Mouse (Mus musculus): Measurements from ENCODE around the gene Hlf.
A peak's percentile ranks its signal among the peaks of the same experiment; 100 is the strongest.

The Hlf gene

GRCm38 (mm10) chr11:90342267-90342666, 48.4 kb downstream of the Hlf start:
- DNase-seq (ENCODE audit: low spot score in 2 of 2), result no peak

- no peak for DNase-seq (ENCODE audit: low spot score in 2 of 2)
These were observed 49.9 kb downstream of the Hlf start for GRCm38 (mm10) chr11:90340836-90341235.

GRCm38 (mm10) chr11:90334816-90335215, 55.9 kb downstream of the Hlf start:
- no peak for DNase-seq (ENCODE audit: low spot score in 2 of 2)

GRCm38 (mm10) chr11:90332737-90333136, 58.0 kb downstream of the Hlf start:
- DNase-seq (ENCODE audit: low spot score in 2 of 2), result no peak

GRCm38 (mm10) chr11:90330202-90330694, 60.4 kb downstream of the Hlf start:
- DNase-seq (ENCODE audit: low spot score in 2 of 2), result no peak

GRCm38 (mm10) chr11:90326836-90327235, 63.9 kb downstream of the Hlf start:
- no peak for DNase-seq (ENCODE audit: low spot score in 2 of 2)

GRCm38 (mm10) chr11:90326146-90326545, 64.5 kb downstream of the Hlf start:
- DNase-seq (ENCODE audit: low spot score in 2 of 2), result no peak

- DNase-seq (ENCODE audit: low spot score in 2 of 2), result no peak
These were observed 66.1 kb downstream of the Hlf start for GRCm38 (mm10) chr11:90324597-90324996.

GRCm38 (mm10) chr11:90320922-90321321, 69.8 kb downstream of the Hlf start:
- no peak for DNase-seq (ENCODE audit: low spot score in 2 of 2)

GRCm38 (mm10) chr11:90317482-90317881, 73.2 kb downstream of the Hlf start:
- peak; percentile 43 to 53 for DNase-seq (ENCODE audit: low spot score in 2 of 2)

- DNase-seq (ENCODE audit: low spot score in 2 of 2), result no peak
These were observed 76.1 kb downstream of the Hlf start for GRCm38 (mm10) chr11:90314606-90315005.

- peak in 1 of 2 experiments; percentile 22 for DNase-seq (ENCODE audit: low spot score in 2 of 2)
These were observed 83.7 kb downstream of the Hlf start for GRCm38 (mm10) chr11:90306993-90307392.

- no peak for DNase-seq (ENCODE audit: low spot score in 2 of 2)
These were observed 84.6 kb downstream of the Hlf start for GRCm38 (mm10) chr11:90306067-90306466.

GRCm38 (mm10) chr11:90294622-90295021, 96.1 kb downstream of the Hlf start:
- no peak for DNase-seq (ENCODE audit: low spot score in 2 of 2)

GRCm38 (mm10) chr11:90292766-90293165, 97.9 kb downstream of the Hlf start:
- no peak for DNase-seq (ENCODE audit: low spot score in 2 of 2)

GRCm38 (mm10) chr11:90291156-90291555, 99.5 kb downstream of the Hlf start:
- DNase-seq (ENCODE audit: low spot score in 2 of 2), result no peak

- DNase-seq (ENCODE audit: low spot score in 2 of 2), result no peak
These were observed 104.0 kb downstream of the Hlf start for GRCm38 (mm10) chr11:90286550-90287154.
